Mouse (Mus musculus): Measurements from ENCODE around the gene Olfr223.
"Not testable (repeated sequence)": the region's sequence is repeated elsewhere in the genome, so short reads cannot be mapped to it uniquely, and the experiment has no call there.

DNA sequence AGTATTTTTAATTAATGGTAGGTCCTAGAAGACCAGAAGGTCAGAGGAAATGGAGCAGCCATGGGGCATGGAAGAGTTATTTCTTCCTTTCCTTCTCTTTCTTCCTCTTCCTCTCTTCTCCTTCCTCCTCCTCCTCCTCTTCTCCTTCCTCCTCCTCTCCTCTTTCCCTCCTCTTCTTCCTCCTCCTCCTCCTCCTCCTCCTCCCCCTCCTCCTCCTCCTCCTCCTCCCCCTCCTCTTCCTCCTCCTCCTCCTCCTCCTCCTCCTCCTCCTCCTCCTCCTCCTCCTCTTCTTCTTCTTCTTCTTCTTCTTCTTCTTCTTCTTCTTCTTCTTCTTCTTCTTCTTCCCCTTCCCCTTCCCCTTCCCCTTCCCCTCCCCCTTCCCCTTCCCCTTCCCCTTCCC is 17.0 kb downstream of the Olfr223 start, which contains the start of gene Olfr222:
- not testable (repeated sequence) for TF ChIP-seq CTCF (IDR thresholded peaks at IDR 0.05 in 2 of 3, conservative IDR thresholded peaks at IDR 0.05 in 1 of 3; ENCODE audit: control insufficient read depth in 1 of 3, insufficient read depth in 1 of 3, low read depth in 2 of 3, low read length in 3 of 3, poor library complexity in 1 of 3, severe bottlenecking in 1 of 3); EP300 (IDR thresholded peaks at IDR 0.05; ENCODE audit: low read depth in 1 of 2, low read length in 2 of 2); POLR2A (IDR thresholded peaks at IDR 0.05; ENCODE audit: control insufficient read depth in 1 of 2, insufficient read depth in 1 of 2, low read depth in 1 of 2, low read length in 2 of 2, poor library complexity in 1 of 2); GATA1 (IDR thresholded peaks at IDR 0.05; ENCODE audit: low read depth, low read length); SIN3A (IDR thresholded peaks at IDR 0.05; ENCODE audit: low read length); E2F4 (IDR thresholded peaks at IDR 0.05; ENCODE audit: borderline replicate concordance, low read depth, low read length); UBTF (IDR thresholded peaks at IDR 0.05; ENCODE audit: borderline replicate concordance, insufficient read depth, low read depth, low read length); MAZ (IDR thresholded peaks at IDR 0.05; ENCODE audit: low read depth, low read length); ETS1 (IDR thresholded peaks at IDR 0.05; ENCODE audit: low read depth, low read length); POLR2AphosphoS2 (IDR thresholded peaks at IDR 0.05; ENCODE audit: low read length); JUND (IDR thresholded peaks at IDR 0.05; ENCODE audit: low read depth, low read length); RCOR1 (IDR thresholded peaks at IDR 0.05; ENCODE audit: low read depth, low read length)

Data from MEL (cell line).